Mouse (Mus musculus) embryonic facial prominence, embryonic 14.5 days (tissue): ENCODE results near the gene Retreg1. TPM values are rescaled to one million over a fixed set of nuclear protein-coding genes. Genes with fewer than 3 reads are reported as not detected.
A peak's percentile ranks its signal among the peaks of the same experiment; 100 is the strongest.

Source experiments
- ATAC-seq: fragments of 200-750 bp; cut with Nextera tagmentation; 2 replicates; pipeline ENCODE4 v1.8.0; 2017; ENCODE audit warnings: low read depth, moderate number of reproducible peaks, moderate TSS enrichment
- DNase-seq: peaks from one replicate; pipeline ENCODE4 v3.0.0-alpha.2; 2015; ENCODE audit warnings: low spot score
- H3K27ac ChIP-seq: fragments of 300-500 bp; sonication (generic); replicated peaks from 2 replicates; pipeline ENCODE4 v1.5.1; 2014; ENCODE audit warnings: low read depth, mild to moderate bottlenecking, low read length, moderate library complexity
- H3K27me3 ChIP-seq: fragments of 300-500 bp; sonication (generic); replicated peaks from 2 replicates; pipeline ENCODE4 v1.6.1; 2014; ENCODE audit warnings: low read length; ENCODE audit not compliant: control insufficient read depth, insufficient read depth
- H3K36me3 ChIP-seq: fragments of 300-500 bp; sonication (generic); 2 replicates; pipeline ENCODE4 v1.6.1; 2014; ENCODE audit warnings: low read length, mixed read lengths; ENCODE audit not compliant: control insufficient read depth, insufficient read depth
- H3K4me1 ChIP-seq: fragments of 300-500 bp; sonication (generic); 2 replicates; pipeline ENCODE4 v1.6.1; 2014; ENCODE audit warnings: antibody characterized with exemption, low read length; ENCODE audit not compliant: control insufficient read depth, insufficient read depth
- H3K4me2 ChIP-seq: fragments of 300-500 bp; sonication (generic); 2 replicates; pipeline ENCODE4 v1.6.1; 2014; ENCODE audit warnings: low read depth, mild to moderate bottlenecking, low read length, moderate library complexity, mixed read lengths
- H3K4me3 ChIP-seq: fragments of 300-500 bp; sonication (generic); 2 replicates; pipeline ENCODE4 v1.5.1; 2014; ENCODE audit warnings: low read depth, mild to moderate bottlenecking, low read length
- H3K9ac ChIP-seq: fragments of 300-500 bp; sonication (generic); 2 replicates; pipeline ENCODE4 v1.6.1; 2014; ENCODE audit warnings: low read depth, mild to moderate bottlenecking, low read length, moderate library complexity, mixed read lengths
- H3K9me3 ChIP-seq: fragments of 300-500 bp; sonication (generic); 2 replicates; pipeline ENCODE4 v1.6.1; 2016; ENCODE audit warnings: low read length; ENCODE audit not compliant: control insufficient read depth
- WGBS: fragments of 180-500 bp; shearing (Covaris S2); extraction: QIAGEN DNeasy Blood & Tissue Kit; methylation state at CpG from one replicate; pipeline ENCODE4 v1.1.7; 2014; 5-methylcytosine and 5-hydroxymethylcytosine counted together
- polyA plus RNA-seq: library from polyadenylated mRNA; unstranded; fragments of >200 nt; fragmentation: Nextera tagmentation; extraction: Ambion mirVana; gene quantifications from 2 replicates; pipeline ENCODE4 v1.2.1, GENCODE M21; 2014

Retreg1 gene
- polyA plus RNA-seq, 1 experiment from 2014 or later, result 16.5 TPM

DNA sequence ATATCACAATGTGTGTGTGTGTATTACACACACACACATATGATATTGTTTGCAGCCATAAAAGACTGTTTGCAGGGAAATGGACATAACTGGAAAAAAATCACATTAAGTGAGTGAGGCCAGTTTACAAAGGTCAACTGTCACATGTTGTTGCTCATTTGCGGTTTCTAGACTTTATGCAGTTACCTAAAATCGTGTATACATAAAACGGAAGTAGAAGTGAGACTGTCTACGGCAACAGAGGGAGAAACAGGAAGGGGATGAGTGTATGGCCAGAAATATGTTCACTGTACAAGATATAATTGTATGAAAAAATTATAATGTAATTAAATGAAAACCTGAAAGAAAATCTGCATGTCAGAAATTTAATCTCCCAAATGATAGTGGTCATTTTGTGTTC lies 53.8 kb downstream of the Retreg1 start:
- no peaks in the 10 kb centered on the region for H3K9me3 ChIP-seq
- WGBS, result 85% methylated on average over 4 of the region's 4 CpGs
- DNase-seq (no peak), ATAC-seq (no peak)
- no peak overlapping the region for H3K4me2 ChIP-seq
- no peaks in the 10 kb centered on the region for H3K36me3 ChIP-seq
- no peak overlapping the region for H3K27ac ChIP-seq
- H3K4me3 ChIP-seq, result no peak overlapping the region
- no peaks in the 10 kb centered on the region for H3K4me1 ChIP-seq
- no peaks in the 10 kb centered on the region for H3K27me3 ChIP-seq
- H3K9ac ChIP-seq, result no peak overlapping the region

DNA sequence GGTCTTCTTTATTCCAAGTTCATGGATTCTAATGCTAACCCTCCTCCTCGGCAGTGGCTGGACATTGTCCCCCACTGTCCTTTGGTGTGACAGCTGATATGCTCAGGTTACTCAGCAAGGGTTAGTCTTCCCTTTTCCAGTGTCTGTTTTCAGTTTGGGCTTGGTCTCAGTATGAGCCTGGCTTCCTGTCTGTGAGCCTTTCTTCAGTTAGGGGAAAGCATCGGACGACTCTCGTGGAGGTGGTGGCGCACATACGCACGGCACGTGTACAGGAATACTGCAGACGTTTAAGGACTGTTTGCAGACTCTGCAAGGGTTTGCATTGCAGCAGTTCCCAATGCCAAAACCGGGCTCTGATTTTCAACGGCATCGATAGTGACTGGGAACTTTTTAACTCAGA lies 54.6 kb downstream of the Retreg1 start:
- H3K36me3 ChIP-seq, result no peaks in the 10 kb centered on the region
- H3K9me3 ChIP-seq, result no peaks in the 10 kb centered on the region
- no peak for ATAC-seq
- H3K27ac ChIP-seq, result no peak overlapping the region
- H3K9ac ChIP-seq, result no peak overlapping the region
- H3K27me3 ChIP-seq, result no peaks in the 10 kb centered on the region
- no peak overlapping the region for H3K4me2 ChIP-seq
- H3K4me3 ChIP-seq, result no peak overlapping the region
- 45% methylated on average over 12 of the region's 12 CpGs for WGBS
- H3K4me1 ChIP-seq, result no peaks in the 10 kb centered on the region
- DNase-seq, result no peak

DNA sequence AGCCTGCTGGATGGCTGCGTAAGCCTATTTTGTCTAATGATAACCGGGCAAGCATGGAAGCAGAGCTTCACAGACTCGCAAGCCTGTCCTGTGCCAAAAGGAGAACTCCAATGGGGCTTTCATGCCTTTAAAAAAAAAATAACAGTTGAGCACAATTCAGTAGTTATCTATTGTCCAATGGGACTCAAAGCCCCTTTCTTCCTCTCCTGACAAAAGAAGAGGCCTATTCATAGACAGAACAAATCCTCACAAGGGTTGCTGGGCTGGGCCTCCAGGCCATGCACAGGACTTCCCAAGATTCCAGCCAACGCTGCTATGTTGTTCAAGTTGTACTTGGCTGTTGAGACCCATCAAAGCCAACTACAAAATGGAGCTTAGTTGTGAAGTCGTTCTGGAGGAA lies 56.0 kb downstream of the Retreg1 start:
- H3K4me1 ChIP-seq, result no peaks in the 10 kb centered on the region
- WGBS, result 70% methylated on average over 5 of the region's 5 CpGs
- no peaks in the 10 kb centered on the region for H3K36me3 ChIP-seq
- no peak for ATAC-seq
- no peak for DNase-seq
- no peak overlapping the region for H3K27ac ChIP-seq
- no peak overlapping the region for H3K4me3 ChIP-seq
- no peaks in the 10 kb centered on the region for H3K27me3 ChIP-seq
- no peak overlapping the region for H3K9ac ChIP-seq
- no peaks in the 10 kb centered on the region for H3K9me3 ChIP-seq
- no peak overlapping the region for H3K4me2 ChIP-seq

DNA sequence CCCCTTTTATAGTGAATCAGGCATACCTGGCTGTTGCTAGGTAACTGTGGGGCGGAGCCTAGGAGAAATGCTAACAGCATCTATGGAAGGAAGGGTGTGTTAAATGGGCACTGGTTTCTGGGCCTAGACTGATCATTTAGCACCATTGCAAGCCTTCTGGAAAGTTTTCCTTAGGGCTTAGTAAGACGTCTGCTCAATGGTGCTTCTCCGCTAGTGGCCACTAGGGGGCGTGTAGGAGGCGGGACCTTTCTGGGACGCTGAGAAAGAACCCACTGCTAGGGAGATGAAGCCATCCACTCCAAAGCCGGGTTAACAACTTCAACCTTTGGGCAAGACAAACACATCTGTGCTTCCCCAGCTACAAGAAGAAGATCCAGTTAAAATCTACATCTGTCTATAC lies 57.6 kb downstream of the Retreg1 start:
- Histone ChIP-seq H3K36me3 (no peaks in the 10 kb centered on the region), H3K9me3 (no peaks in the 10 kb centered on the region), H3K27ac (no peak overlapping the region), H3K9ac (no peak overlapping the region), H3K4me2 (no peak overlapping the region), H3K4me3 (no peak overlapping the region), H3K4me1 (no peaks in the 10 kb centered on the region), H3K27me3 (no peaks in the 10 kb centered on the region)
- ATAC-seq (peak; percentile 31; the same call in 1 of the 2 replicates), DNase-seq (peak; percentile 52)
- 7% methylated on average over 7 of the region's 7 CpGs for WGBS

DNA sequence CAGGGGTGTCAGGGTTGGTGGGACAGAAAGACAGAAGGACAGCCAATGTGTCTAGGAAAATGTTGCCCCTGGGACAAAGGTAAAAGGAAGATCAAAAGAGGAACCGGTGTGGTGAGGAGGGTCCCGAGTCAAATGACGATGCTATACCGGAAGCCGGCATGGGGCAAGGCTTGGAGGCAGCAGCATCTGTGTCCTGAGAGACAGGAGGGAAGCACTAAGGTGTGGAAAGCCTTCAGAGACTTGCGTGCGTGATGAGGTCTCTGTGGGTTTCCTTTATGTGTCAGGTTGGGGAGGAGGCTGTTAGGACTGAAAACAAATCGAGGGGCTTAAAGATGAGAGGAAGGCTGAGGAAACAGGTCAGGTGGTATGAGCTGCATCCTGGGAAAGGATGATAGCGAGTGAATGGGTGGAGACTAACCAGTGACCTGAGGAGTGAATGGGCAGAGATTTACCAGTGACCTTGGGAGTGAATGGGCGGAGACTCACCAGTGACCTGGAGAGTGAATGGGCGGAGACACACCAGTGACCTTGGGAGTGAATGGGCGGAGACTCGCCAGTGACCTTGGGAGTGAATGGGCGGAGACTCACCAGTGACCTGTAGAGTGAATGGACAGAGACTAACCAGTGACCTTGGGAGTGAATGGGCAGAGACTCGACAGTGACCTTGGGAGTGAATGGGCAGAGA lies 60.1 kb downstream of the Retreg1 start:
- H3K4me1 ChIP-seq, result no peaks in the 10 kb centered on the region
- DNase-seq (no peak), ATAC-seq (no peak)
- no peak overlapping the region for H3K9ac ChIP-seq
- no peak overlapping the region for H3K4me3 ChIP-seq
- no peak overlapping the region for H3K27ac ChIP-seq
- no peaks in the 10 kb centered on the region for H3K27me3 ChIP-seq
- no peaks in the 10 kb centered on the region for H3K36me3 ChIP-seq
- no peak overlapping the region for H3K4me2 ChIP-seq
- H3K9me3 ChIP-seq, result no peaks in the 10 kb centered on the region
- WGBS, result 92% methylated on average over 15 of the region's 15 CpGs

DNA sequence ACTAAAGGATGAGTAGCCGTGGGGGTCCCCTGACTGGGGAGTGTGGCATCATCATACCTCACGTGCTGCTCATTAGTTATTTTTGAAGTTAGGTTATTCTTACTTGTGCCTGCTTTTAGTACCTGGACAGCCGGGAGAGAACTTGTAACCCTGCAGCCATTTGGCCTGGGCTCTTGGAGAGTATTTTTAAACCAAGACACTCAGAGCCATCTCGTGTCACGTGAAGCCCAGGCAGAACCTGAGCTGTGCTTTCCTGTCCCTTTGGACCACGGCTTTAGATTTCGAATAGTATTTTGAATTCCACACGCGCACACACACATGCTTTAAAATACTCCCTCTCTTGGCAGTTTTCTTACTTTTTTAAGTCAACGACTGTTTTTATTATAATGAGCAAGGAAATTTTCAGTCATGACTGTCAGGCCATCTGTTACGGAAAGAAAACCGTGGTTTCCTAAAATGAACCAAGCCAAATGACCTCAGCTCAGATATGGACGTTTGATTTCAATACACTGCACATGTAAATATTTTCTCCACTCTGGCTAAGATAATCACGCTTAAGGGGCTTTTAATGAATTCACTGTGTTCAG lies 61.5 kb downstream of the Retreg1 start:
- no peaks in the 10 kb centered on the region for H3K9me3 ChIP-seq
- H3K27me3 ChIP-seq, result no peaks in the 10 kb centered on the region
- H3K4me1 ChIP-seq, result no peaks in the 10 kb centered on the region
- 69% methylated on average over 14 of the region's 14 CpGs for WGBS
- no peaks in the 10 kb centered on the region for H3K36me3 ChIP-seq
- H3K27ac ChIP-seq, result no peak overlapping the region
- H3K9ac ChIP-seq, result no peak overlapping the region
- ATAC-seq (no peak), DNase-seq (peak; percentile 29)
- no peak overlapping the region for H3K4me3 ChIP-seq
- H3K4me2 ChIP-seq, result no peak overlapping the region

DNA sequence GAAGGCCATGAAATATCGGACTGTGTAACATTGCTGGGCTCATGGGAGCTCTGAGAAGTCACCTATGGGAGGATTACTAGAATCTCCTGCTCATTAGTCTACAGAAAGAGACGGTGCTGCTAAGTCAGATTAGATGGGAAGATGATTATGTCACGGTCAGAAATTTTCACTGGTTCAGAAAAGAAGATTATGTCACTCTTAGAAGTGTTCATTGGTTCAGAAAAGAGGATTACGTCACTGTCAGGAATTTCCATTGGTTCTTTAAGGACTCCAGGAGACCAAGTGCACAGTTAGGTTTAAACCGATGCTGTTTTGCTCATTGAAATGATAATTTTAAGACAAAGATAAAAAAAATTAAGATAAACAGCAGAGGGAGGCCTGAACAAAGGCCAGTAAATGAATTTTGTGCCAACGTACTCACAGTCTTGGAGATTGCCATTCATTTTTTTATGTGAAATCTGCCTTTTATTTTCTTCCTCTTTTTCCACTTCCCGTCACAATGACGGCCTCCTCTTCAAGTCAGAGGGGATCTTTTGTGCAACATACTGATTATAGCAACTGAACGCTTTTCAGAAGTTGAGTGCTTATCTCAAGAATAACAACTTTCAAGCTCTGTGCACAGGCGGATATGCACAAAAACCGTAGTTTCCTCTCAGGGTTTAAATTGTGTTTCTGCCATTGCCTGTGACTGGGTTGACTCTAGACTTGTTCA lies 67.0 kb downstream of the Retreg1 start:
- Histone ChIP-seq H3K27ac (no peak overlapping the region), H3K9me3 (no peaks in the 10 kb centered on the region), H3K36me3 (no peaks in the 10 kb centered on the region), H3K4me3 (no peak overlapping the region), H3K4me1 (no peaks in the 10 kb centered on the region; the same call in 1 of the 2 replicates), H3K4me2 (no peak overlapping the region), H3K9ac (no peak overlapping the region), H3K27me3 (no peaks in the 10 kb centered on the region)
- DNase-seq, result no peak
- 79% methylated on average over 11 of the region's 11 CpGs for WGBS
- ATAC-seq, result no peak

DNA sequence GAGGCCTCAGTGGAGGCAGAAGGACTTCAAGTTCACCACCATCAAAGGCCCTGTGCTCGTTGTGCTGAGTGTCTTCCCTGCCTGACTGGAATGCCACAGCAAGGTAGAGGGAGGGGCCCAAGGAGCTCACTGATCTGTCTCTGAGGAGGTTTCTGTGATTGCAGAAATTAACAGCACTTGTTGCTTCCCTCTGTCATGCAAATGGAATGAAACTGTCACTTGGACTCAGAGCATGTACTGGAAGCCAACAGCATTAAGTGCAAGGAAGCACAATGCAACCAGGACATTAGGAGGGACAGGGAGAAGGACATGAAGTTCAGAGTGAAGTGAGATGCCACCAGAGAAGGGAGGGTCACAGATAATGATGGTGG lies 67.5 kb downstream of the Retreg1 start:
- Histone ChIP-seq H3K4me3 (no peak overlapping the region), H3K27me3 (no peaks in the 10 kb centered on the region), H3K4me1 (peaks cover 2% of the 10 kb centered on the region), H3K4me2 (no peak overlapping the region), H3K36me3 (no peaks in the 10 kb centered on the region), H3K9me3 (no peaks in the 10 kb centered on the region), H3K9ac (no peak overlapping the region), H3K27ac (no peak overlapping the region)
- WGBS, result 64% methylated on average over 1 of the region's 1 CpGs
- ATAC-seq (no peak), DNase-seq (no peak)
